Comparison of ENCODE assay signal across 8 mouse cellular contexts in genomic region chr5:36530129-36530751, GRCm38 (mm10). TPM values are rescaled to one million over a fixed set of nuclear protein-coding genes. Genes with fewer than 3 reads are reported as not detected.
DNase-seq lines count a peak whose midpoint lies in the region; ATAC-seq lines count a peak whose summit lies in the region.

No protein-coding gene starts in this region.

- ATAC-seq in embryonic facial prominence, embryonic 12.5 days (ENCODE audit: insufficient number of reproducible peaks, insufficient read depth, low FRiP score, low TSS enrichment) = peak; percentile 95
- peak; percentile 98 for ATAC-seq in midbrain, embryonic 12.5 days (ENCODE audit: low FRiP score, low read depth)
- no peak for ATAC-seq in activated CD4-positive, CD25-positive, alpha-beta regulatory T cell, adult 4 months

- DNase-seq in adrenal gland, postnatal 36 days = peak; percentile 99
- DNase-seq in heart, adult 11 months = peak; percentile 99
- DNase-seq in kidney, adult 18-20 months = peak; percentile 94
- peak; percentile 97 for DNase-seq in limb, embryonic 10.5 days (ENCODE audit: low spot score)
- DNase-seq in skeletal muscle tissue, adult 2 months (ENCODE audit: low read depth, low spot score) = peak; percentile 87

- H3K36me3 ChIP-seq in embryonic facial prominence, embryonic 12.5 days = no peaks in the 10 kb centered on the region
- peaks cover 2% of the 10 kb centered on the region; the same call in 1 of the 2 replicates for H3K36me3 ChIP-seq in limb, embryonic 10.5 days
- H3K36me3 ChIP-seq in midbrain, embryonic 12.5 days = no peaks in the 10 kb centered on the region

- peaks cover 14% of the 10 kb centered on the region for H3K4me1 ChIP-seq in embryonic facial prominence, embryonic 12.5 days
- peaks cover 20% of the 10 kb centered on the region for H3K4me1 ChIP-seq in limb, embryonic 10.5 days
- H3K4me1 ChIP-seq in midbrain, embryonic 12.5 days = peaks cover 32% of the 10 kb centered on the region

- H3K27ac ChIP-seq in embryonic facial prominence, embryonic 12.5 days = peak overlapping the region; percentile 82
- H3K27ac ChIP-seq in limb, embryonic 10.5 days = peak overlapping the region; percentile 91
- peak overlapping the region; percentile 78 for H3K27ac ChIP-seq in midbrain, embryonic 12.5 days (replicated peaks)

- peak overlapping the region; percentile 85 for H3K9ac ChIP-seq in embryonic facial prominence, embryonic 12.5 days
- peak overlapping the region; percentile 87 for H3K9ac ChIP-seq in midbrain, embryonic 12.5 days (replicated peaks)

- H3K27me3 ChIP-seq in embryonic facial prominence, embryonic 12.5 days = no peaks in the 10 kb centered on the region
- H3K27me3 ChIP-seq in limb, embryonic 10.5 days (ENCODE audit: low read depth, poor library complexity, severe bottlenecking) = no peaks in the 10 kb centered on the region
- no peaks in the 10 kb centered on the region for H3K27me3 ChIP-seq in midbrain, embryonic 12.5 days

- under 1% methylated on average over 28 of the region's 28 CpGs for WGBS in embryonic facial prominence, embryonic 12.5 days
- 1% methylated on average over 28 of the region's 28 CpGs for WGBS in limb, embryonic 10.5 days
- WGBS in midbrain, embryonic 12.5 days = under 1% methylated on average over 28 of the region's 28 CpGs

- H3K4me2 ChIP-seq in embryonic facial prominence, embryonic 12.5 days (replicated peaks) = peak overlapping the region; percentile 74
- peak overlapping the region; percentile 84 for H3K4me2 ChIP-seq in midbrain, embryonic 12.5 days (replicated peaks)

- no peaks in the 10 kb centered on the region for H3K9me3 ChIP-seq in embryonic facial prominence, embryonic 12.5 days
- no peaks in the 10 kb centered on the region for H3K9me3 ChIP-seq in limb, embryonic 10.5 days (replicated peaks)
- H3K9me3 ChIP-seq in midbrain, embryonic 12.5 days = no peaks in the 10 kb centered on the region

- H3K4me3 ChIP-seq in embryonic facial prominence, embryonic 12.5 days = peak overlapping the region; percentile 82
- peak overlapping the region; percentile 89 for H3K4me3 ChIP-seq in limb, embryonic 10.5 days
- H3K4me3 ChIP-seq in midbrain, embryonic 12.5 days = peak overlapping the region; percentile 85

RNA-seq across cellular contexts. Expression of gene Ccdc96, which starts 45.9 kb away (rescaled TPM):
- total RNA-seq in adrenal gland, postnatal 36 days (2021) = under 1 TPM; 0.33 to 0.46 TPM
- 0.69 and 0.84 TPM in 2 replicates for polyA plus RNA-seq in embryonic facial prominence, embryonic 12.5 days (2016; fragmentation: Nextera tagmentation; extraction: Ambion mirVana)
- 0.75 and 0.88 TPM in 2 replicates for polyA plus RNA-seq in limb, embryonic 10.5 days (2016; fragmentation: Nextera tagmentation; extraction: Ambion mirVana)
- polyA plus RNA-seq in midbrain, embryonic 12.5 days (2016; fragmentation: Nextera tagmentation; extraction: Ambion mirVana) = 4.2 and 5.3 TPM in 2 replicates
- polyA plus RNA-seq in activated CD4-positive, CD25-positive, alpha-beta regulatory T cell, adult 4 months (2017; shearing (Covaris generic)) = not detected

RNA-seq across cellular contexts. Expression of gene Tada2b, which starts 46.2 kb away (rescaled TPM):
- total RNA-seq in adrenal gland, postnatal 36 days (2021) = 10 to 100 TPM; 33.7 to 40.7 TPM
- 2.1 and 2.3 TPM in 2 replicates for polyA plus RNA-seq in embryonic facial prominence, embryonic 12.5 days (2016; fragmentation: Nextera tagmentation; extraction: Ambion mirVana)
- 1.4 and 1.6 TPM in 2 replicates for polyA plus RNA-seq in limb, embryonic 10.5 days (2016; fragmentation: Nextera tagmentation; extraction: Ambion mirVana)
- polyA plus RNA-seq in midbrain, embryonic 12.5 days (2016; fragmentation: Nextera tagmentation; extraction: Ambion mirVana) = 2.5 and 2.7 TPM in 2 replicates
- polyA plus RNA-seq in activated CD4-positive, CD25-positive, alpha-beta regulatory T cell, adult 4 months (2017; shearing (Covaris generic)) = 1 to 10 TPM; 2.4 to 4.7 TPM
